Mouse (Mus musculus) testis, adult 2 months (tissue): ENCODE results near the gene Fbxl13.

ENCODE experiments used
- CTCF ChIP-seq: fragments of 200-500 bp; IDR thresholded peaks from 2 replicates; pipeline ENCODE4 v1.5.1; 2012; ENCODE audit warnings: low read depth, mild to moderate bottlenecking, inconsistent platforms, low read length, moderate library complexity; ENCODE audit not compliant: control insufficient read depth, insufficient read depth, insufficient replicate concordance
- POLR2A ChIP-seq: fragments of 200-500 bp; IDR thresholded peaks from 2 replicates; pipeline ENCODE4 v1.6.1; 2012; ENCODE audit warnings: low read depth, mild to moderate bottlenecking, inconsistent platforms, low read length, moderate library complexity; ENCODE audit not compliant: control insufficient read depth

DNA sequence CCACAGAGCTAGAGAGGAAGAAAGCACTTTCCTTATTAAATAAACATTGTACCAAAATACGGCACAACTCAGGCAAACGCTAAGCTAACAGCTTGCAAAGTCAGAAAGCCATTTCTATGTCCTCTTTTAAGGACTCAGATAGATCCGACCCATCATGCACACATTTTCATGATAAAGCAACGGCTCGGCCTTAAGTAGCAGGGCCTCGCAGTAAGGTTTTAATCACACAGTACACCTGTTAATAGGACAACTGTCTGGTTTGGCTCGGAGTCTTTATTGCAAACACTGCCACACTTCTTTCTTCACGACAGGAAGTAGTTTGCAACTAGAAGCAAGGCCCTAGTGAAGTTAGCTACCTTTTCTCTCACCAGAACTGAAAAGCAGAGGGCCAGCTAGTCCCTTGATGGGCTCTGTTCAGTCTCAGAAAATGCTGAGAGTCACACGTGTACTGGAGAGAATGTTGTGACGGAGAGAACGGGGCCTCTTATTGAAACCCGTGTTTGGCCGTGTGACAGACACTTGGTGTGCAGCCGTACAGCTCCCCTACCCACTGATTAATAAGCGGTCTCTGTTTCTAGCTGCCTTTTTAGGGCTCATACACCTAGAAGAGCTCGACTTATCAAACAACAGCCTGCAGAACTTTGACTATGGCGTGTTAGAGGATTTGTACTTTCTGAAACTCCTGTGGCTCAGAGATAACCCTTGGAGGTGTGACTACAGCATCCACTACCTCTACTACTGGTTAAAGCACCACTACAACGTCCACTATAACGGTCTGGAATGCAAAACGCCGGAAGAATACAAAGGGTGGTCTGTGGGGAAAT, 70.8 kb downstream of the Fbxl13 start:
- TF ChIP-seq CTCF = no peak
- TF ChIP-seq POLR2A = no peak
